Mouse (Mus musculus): ENCODE measurements at regions not wholly inside any gene's neighbourhood (a gene's known extent, or its start where the extent isn't known, plus 50 kb on each side); places are given as distances from the start of the nearest gene placed in this dataset.

- Histone ChIP-seq H3K9me3 (ENCODE audit: control insufficient read depth, low read length) (no peaks in the 10 kb centered on the region), H3K36me3 (ENCODE audit: control insufficient read depth, insufficient read depth) (no peaks in the 10 kb centered on the region), H3K27me3 (replicated peaks; ENCODE audit: control insufficient read depth, insufficient read depth, low read length) (no peaks in the 10 kb centered on the region), H3K4me2 (ENCODE audit: low read length) (no peak overlapping the region), H3K9ac (replicated peaks; ENCODE audit: low read depth, low read length) (no peak overlapping the region), H3K4me1 (replicated peaks; ENCODE audit: control insufficient read depth, insufficient read depth, low read length) (no peaks in the 10 kb centered on the region), H3K4me3 (replicated peaks; ENCODE audit: low read length) (no peak overlapping the region), H3K27ac (ENCODE audit: low read length) (no peak overlapping the region)
- ATAC-seq: no peak
- WGBS: 88% methylated on average over 3 of the region's 3 CpGs
These were observed 59.9 kb upstream of the Gm4791 start for GRCm38 (mm10) chr9:46938628-46939027.

- 73% methylated on average over 3 of the region's 3 CpGs for WGBS
- Histone ChIP-seq H3K4me3 (replicated peaks; ENCODE audit: low read length) (no peak overlapping the region), H3K27me3 (replicated peaks; ENCODE audit: control insufficient read depth, insufficient read depth, low read length) (no peaks in the 10 kb centered on the region), H3K9ac (replicated peaks; ENCODE audit: low read depth, low read length) (no peak overlapping the region), H3K4me2 (ENCODE audit: low read length) (no peak overlapping the region), H3K9me3 (ENCODE audit: control insufficient read depth, low read length) (no peaks in the 10 kb centered on the region), H3K4me1 (replicated peaks; ENCODE audit: control insufficient read depth, insufficient read depth, low read length) (no peaks in the 10 kb centered on the region), H3K27ac (ENCODE audit: low read length) (no peak overlapping the region), H3K36me3 (ENCODE audit: control insufficient read depth, insufficient read depth) (no peaks in the 10 kb centered on the region)
- ATAC-seq: no peak
These were observed 72.9 kb upstream of the Gm4791 start for GRCm38 (mm10) chr9:46925641-46926040.

GRCm38 (mm10) chr9:46920081-46920480 lies 78.5 kb upstream of the Gm4791 start:
- WGBS: 96% methylated on average over 1 of the region's 1 CpGs
- H3K27ac ChIP-seq (ENCODE audit: low read length): no peak overlapping the region
- no peaks in the 10 kb centered on the region for H3K36me3 ChIP-seq (ENCODE audit: control insufficient read depth, insufficient read depth)
- H3K4me2 ChIP-seq (ENCODE audit: low read length): no peak overlapping the region
- no peak overlapping the region for H3K9ac ChIP-seq (replicated peaks; ENCODE audit: low read depth, low read length)
- H3K27me3 ChIP-seq (replicated peaks; ENCODE audit: control insufficient read depth, insufficient read depth, low read length): no peaks in the 10 kb centered on the region
- no peak overlapping the region for H3K4me3 ChIP-seq (replicated peaks; ENCODE audit: low read length)
- no peak for ATAC-seq
- H3K9me3 ChIP-seq (ENCODE audit: control insufficient read depth, low read length): no peaks in the 10 kb centered on the region; the same call in 1 of the 2 replicates
- H3K4me1 ChIP-seq (replicated peaks; ENCODE audit: control insufficient read depth, insufficient read depth, low read length): no peaks in the 10 kb centered on the region

- H3K27ac ChIP-seq (ENCODE audit: low read length): no peak overlapping the region
- no peaks in the 10 kb centered on the region for H3K36me3 ChIP-seq (ENCODE audit: control insufficient read depth, insufficient read depth)
- ATAC-seq: peak; percentile 92
- 8% methylated on average over 3 of the region's 3 CpGs for WGBS
- H3K9ac ChIP-seq (replicated peaks; ENCODE audit: low read depth, low read length): no peak overlapping the region
- no peak overlapping the region for H3K4me3 ChIP-seq (replicated peaks; ENCODE audit: low read length)
- H3K4me2 ChIP-seq (ENCODE audit: low read length): no peak overlapping the region
- H3K4me1 ChIP-seq (replicated peaks; ENCODE audit: control insufficient read depth, insufficient read depth, low read length): peaks cover 8% of the 10 kb centered on the region
- H3K27me3 ChIP-seq (replicated peaks; ENCODE audit: control insufficient read depth, insufficient read depth, low read length): no peaks in the 10 kb centered on the region
- no peaks in the 10 kb centered on the region for H3K9me3 ChIP-seq (ENCODE audit: control insufficient read depth, low read length)
These were observed 85.3 kb upstream of the Gm4791 start for GRCm38 (mm10) chr9:46913238-46913637.

- no peak overlapping the region for H3K27ac ChIP-seq (ENCODE audit: low read length)
- H3K36me3 ChIP-seq (ENCODE audit: control insufficient read depth, insufficient read depth): no peaks in the 10 kb centered on the region
- peak; percentile 19; the same call in 1 of the 2 replicates for ATAC-seq
- no peaks in the 10 kb centered on the region for H3K9me3 ChIP-seq (ENCODE audit: control insufficient read depth, low read length)
- H3K4me1 ChIP-seq (replicated peaks; ENCODE audit: control insufficient read depth, insufficient read depth, low read length): peaks cover 8% of the 10 kb centered on the region
- H3K4me3 ChIP-seq (replicated peaks; ENCODE audit: low read length): no peak overlapping the region
- WGBS: 29% methylated on average over 6 of the region's 6 CpGs
- H3K4me2 ChIP-seq (ENCODE audit: low read length): no peak overlapping the region
- no peaks in the 10 kb centered on the region for H3K27me3 ChIP-seq (replicated peaks; ENCODE audit: control insufficient read depth, insufficient read depth, low read length)
- H3K9ac ChIP-seq (replicated peaks; ENCODE audit: low read depth, low read length): no peak overlapping the region
These were observed 89.0 kb upstream of the Gm4791 start for GRCm38 (mm10) chr9:46909412-46910013.

GRCm38 (mm10) chr9:46905081-46905480 lies 93.5 kb upstream of the Gm4791 start:
- Histone ChIP-seq H3K27me3 (replicated peaks; ENCODE audit: control insufficient read depth, insufficient read depth, low read length) (no peaks in the 10 kb centered on the region), H3K4me2 (ENCODE audit: low read length) (no peak overlapping the region), H3K27ac (ENCODE audit: low read length) (no peak overlapping the region), H3K4me3 (replicated peaks; ENCODE audit: low read length) (no peak overlapping the region), H3K9ac (replicated peaks; ENCODE audit: low read depth, low read length) (no peak overlapping the region), H3K4me1 (replicated peaks; ENCODE audit: control insufficient read depth, insufficient read depth, low read length) (no peaks in the 10 kb centered on the region; the same call in 1 of the 2 replicates), H3K9me3 (ENCODE audit: control insufficient read depth, low read length) (no peaks in the 10 kb centered on the region), H3K36me3 (ENCODE audit: control insufficient read depth, insufficient read depth) (no peaks in the 10 kb centered on the region)
- no peak for ATAC-seq
- 86% methylated on average over 3 of the region's 3 CpGs for WGBS

GRCm38 (mm10) chr9:46903491-46904220 lies 94.9 kb upstream of the Gm4791 start:
- no peak for ATAC-seq
- no peak overlapping the region for H3K4me2 ChIP-seq (ENCODE audit: low read length)
- no peaks in the 10 kb centered on the region for H3K36me3 ChIP-seq (ENCODE audit: control insufficient read depth, insufficient read depth)
- no peaks in the 10 kb centered on the region for H3K27me3 ChIP-seq (replicated peaks; ENCODE audit: control insufficient read depth, insufficient read depth, low read length)
- no peak overlapping the region for H3K9ac ChIP-seq (replicated peaks; ENCODE audit: low read depth, low read length)
- no peak overlapping the region for H3K27ac ChIP-seq (ENCODE audit: low read length)
- H3K4me1 ChIP-seq (replicated peaks; ENCODE audit: control insufficient read depth, insufficient read depth, low read length): peaks cover 8% of the 10 kb centered on the region
- H3K9me3 ChIP-seq (ENCODE audit: control insufficient read depth, low read length): no peaks in the 10 kb centered on the region
- H3K4me3 ChIP-seq (replicated peaks; ENCODE audit: low read length): no peak overlapping the region
- 71% methylated on average over 8 of the region's 8 CpGs for WGBS

- peaks cover 2% of the 10 kb centered on the region; the same call in 1 of the 2 replicates for H3K9me3 ChIP-seq (ENCODE audit: control insufficient read depth, low read length)
- no peaks in the 10 kb centered on the region for H3K36me3 ChIP-seq (ENCODE audit: control insufficient read depth, insufficient read depth)
- ATAC-seq: no peak
- no peak overlapping the region for H3K9ac ChIP-seq (replicated peaks; ENCODE audit: low read depth, low read length)
- H3K27me3 ChIP-seq (replicated peaks; ENCODE audit: control insufficient read depth, insufficient read depth, low read length): no peaks in the 10 kb centered on the region
- H3K4me3 ChIP-seq (replicated peaks; ENCODE audit: low read length): no peak overlapping the region
- no peak overlapping the region for H3K27ac ChIP-seq (ENCODE audit: low read length)
- H3K4me2 ChIP-seq (ENCODE audit: low read length): no peak overlapping the region
- peaks cover 16% of the 10 kb centered on the region for H3K4me1 ChIP-seq (replicated peaks; ENCODE audit: control insufficient read depth, insufficient read depth, low read length)
- WGBS: 16% methylated on average over 2 of the region's 2 CpGs
These were observed 99.3 kb upstream of the Gm4791 start for GRCm38 (mm10) chr9:46899283-46899682.

GRCm38 (mm10) chr9:46898120-46898519 lies 100.4 kb upstream of the Gm4791 start:
- Histone ChIP-seq H3K9ac (replicated peaks; ENCODE audit: low read depth, low read length) (no peak overlapping the region), H3K4me2 (ENCODE audit: low read length) (no peak overlapping the region), H3K9me3 (ENCODE audit: control insufficient read depth, low read length) (peaks cover 4% of the 10 kb centered on the region; the same call in 1 of the 2 replicates), H3K4me1 (replicated peaks; ENCODE audit: control insufficient read depth, insufficient read depth, low read length) (peaks cover 16% of the 10 kb centered on the region), H3K27me3 (replicated peaks; ENCODE audit: control insufficient read depth, insufficient read depth, low read length) (no peaks in the 10 kb centered on the region), H3K4me3 (replicated peaks; ENCODE audit: low read length) (no peak overlapping the region), H3K27ac (ENCODE audit: low read length) (no peak overlapping the region), H3K36me3 (ENCODE audit: control insufficient read depth, insufficient read depth) (no peaks in the 10 kb centered on the region)
- ATAC-seq: no peak
- WGBS: 46% methylated on average over 3 of the region's 3 CpGs
